Mouse (Mus musculus) midbrain, embryonic 11.5 days (tissue): ENCODE data around the gene Snrk. TPM values are rescaled to one million over a fixed set of nuclear protein-coding genes. Genes with fewer than 3 reads are reported as not detected.

Source experiments
- ATAC-seq: fragments of 200-750 bp; cut with Nextera tagmentation; 2 replicates; pipeline ENCODE4 v1.8.0; 2017; ENCODE audit warnings: moderate TSS enrichment, moderate library complexity; ENCODE audit not compliant: low FRiP score
- DNase-seq: peaks from one replicate; pipeline ENCODE4 v3.0.0; 2015; ENCODE audit warnings: low spot score; ENCODE audit errors: missing footprints
- H3K27ac ChIP-seq: fragments of 300-500 bp; sonication (generic); 2 replicates; pipeline ENCODE4 v1.5.1; 2014; ENCODE audit warnings: low read depth, low read length
- H3K27me3 ChIP-seq: fragments of 300-500 bp; sonication (generic); 2 replicates; pipeline ENCODE4 v1.6.1; 2014; ENCODE audit warnings: mild to moderate bottlenecking, low read length, moderate library complexity, mixed read lengths; ENCODE audit not compliant: control insufficient read depth, insufficient read depth
- H3K36me3 ChIP-seq: fragments of 300-500 bp; sonication (generic); 2 replicates; pipeline ENCODE4 v1.6.1; 2014; ENCODE audit warnings: mild to moderate bottlenecking, low read length, moderate library complexity, mixed read lengths; ENCODE audit not compliant: control insufficient read depth, insufficient read depth
- H3K4me1 ChIP-seq: fragments of 300-500 bp; sonication (generic); 2 replicates; pipeline ENCODE4 v1.6.1; 2014; ENCODE audit warnings: low read length; ENCODE audit not compliant: control insufficient read depth, insufficient read depth
- H3K4me2 ChIP-seq: fragments of 300-500 bp; sonication (generic); 2 replicates; pipeline ENCODE4 v1.6.1; 2014; ENCODE audit warnings: mild to moderate bottlenecking, moderate library complexity
- H3K4me3 ChIP-seq: fragments of 300-500 bp; sonication (generic); 2 replicates; pipeline ENCODE4 v1.5.1; 2014; ENCODE audit warnings: low read depth, low read length
- H3K9ac ChIP-seq: fragments of 300-500 bp; sonication (generic); 2 replicates; pipeline ENCODE4 v1.6.1; 2014; ENCODE audit warnings: low read length
- H3K9me3 ChIP-seq: fragments of 300-500 bp; sonication (generic); 2 replicates; pipeline ENCODE4 v1.6.1; 2016; ENCODE audit warnings: low read length; ENCODE audit not compliant: control insufficient read depth
- WGBS: fragments of 180-500 bp; shearing (Covaris S2); extraction: QIAGEN DNeasy Blood & Tissue Kit; methylation state at CpG from one replicate; pipeline ENCODE4 v1.1.7; 2014; 5-methylcytosine and 5-hydroxymethylcytosine counted together
- polyA plus RNA-seq: library from polyadenylated mRNA; unstranded; fragments of >200 nt; fragmentation: Nextera tagmentation; extraction: Ambion mirVana; gene quantifications from 2 replicates; pipeline ENCODE4 v1.2.1, GENCODE M21; 2014

The Snrk gene
- polyA plus RNA-seq, 1 experiment from 2014 or later = 24.9 TPM

- no peaks in the 10 kb centered on the region for H3K9me3 ChIP-seq
- H3K4me1 ChIP-seq = no peaks in the 10 kb centered on the region
- H3K4me2 ChIP-seq = no peak overlapping the region
- no peak overlapping the region for H3K4me3 ChIP-seq
- DNase-seq (no peak), ATAC-seq (no peak)
- H3K9ac ChIP-seq = no peak overlapping the region
- H3K27ac ChIP-seq = no peak overlapping the region
- H3K36me3 ChIP-seq = no peaks in the 10 kb centered on the region
- no peaks in the 10 kb centered on the region for H3K27me3 ChIP-seq
Measured at GRCm38 (mm10) chr9:122215118-122215517, 98.1 kb downstream of the Snrk start.

DNA sequence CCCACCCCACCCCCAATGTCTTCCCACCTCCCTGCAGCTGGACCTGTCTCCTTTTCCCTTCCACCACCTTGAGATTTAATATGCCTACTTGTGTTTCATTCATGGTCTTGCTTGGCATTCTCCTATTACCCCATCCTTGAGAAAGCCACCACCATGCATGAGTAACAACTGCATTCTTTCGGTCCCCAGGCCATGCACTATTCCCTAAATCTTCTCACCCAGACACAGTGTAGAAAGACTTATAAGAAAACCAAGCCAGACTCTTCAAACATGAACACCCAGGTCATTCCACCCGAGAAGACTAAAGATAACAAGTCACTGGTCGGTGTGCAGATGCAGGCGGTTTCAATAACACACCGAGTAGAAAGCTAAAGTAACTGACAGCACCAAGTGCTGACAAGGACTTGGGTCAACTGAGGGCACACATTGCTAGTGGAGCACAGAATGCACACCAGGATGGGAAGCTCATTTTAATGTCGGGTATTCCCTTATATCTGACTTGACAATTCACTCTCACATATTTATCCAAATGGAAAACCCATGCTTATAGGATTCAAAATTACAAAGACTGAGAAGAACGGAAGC is 100.0 kb downstream of the Snrk start:
- Histone ChIP-seq H3K4me1 (no peaks in the 10 kb centered on the region), H3K27me3 (no peaks in the 10 kb centered on the region), H3K4me3 (no peak overlapping the region), H3K9ac (no peak overlapping the region), H3K36me3 (no peaks in the 10 kb centered on the region), H3K4me2 (no peak overlapping the region), H3K9me3 (no peaks in the 10 kb centered on the region), H3K27ac (no peak overlapping the region)
- WGBS = 89% methylated on average over 7 of the region's 7 CpGs
- ATAC-seq (no peak), DNase-seq (no peak)

Other genes with a start within 250 kb of the Snrk start
- gene Ackr2, start 218.9 kb upstream of the Snrk start, polyA plus RNA-seq = 1.6 and 1.7 TPM in 2 replicates
- gene Cyp8b1, start 201.0 kb upstream of the Snrk start, polyA plus RNA-seq = not detected in 2 replicates
- 0.23 and 0.52 TPM in 2 replicates for gene Fam198a, start 166.3 kb upstream of the Snrk start, polyA plus RNA-seq
- gene Pomgnt2, start 120.2 kb upstream of the Snrk start, polyA plus RNA-seq = 8.9 and 9.7 TPM in 2 replicates
- gene Ano10, start 177.2 kb downstream of the Snrk start, polyA plus RNA-seq = 39.4 and 46.3 TPM in 2 replicates
- 19.9 and 20.0 TPM in 2 replicates for gene Abhd5, start 234.3 kb downstream of the Snrk start, polyA plus RNA-seq